Mouse (Mus musculus): ENCODE data around the gene Eno3.

The Eno3 gene

DNA sequence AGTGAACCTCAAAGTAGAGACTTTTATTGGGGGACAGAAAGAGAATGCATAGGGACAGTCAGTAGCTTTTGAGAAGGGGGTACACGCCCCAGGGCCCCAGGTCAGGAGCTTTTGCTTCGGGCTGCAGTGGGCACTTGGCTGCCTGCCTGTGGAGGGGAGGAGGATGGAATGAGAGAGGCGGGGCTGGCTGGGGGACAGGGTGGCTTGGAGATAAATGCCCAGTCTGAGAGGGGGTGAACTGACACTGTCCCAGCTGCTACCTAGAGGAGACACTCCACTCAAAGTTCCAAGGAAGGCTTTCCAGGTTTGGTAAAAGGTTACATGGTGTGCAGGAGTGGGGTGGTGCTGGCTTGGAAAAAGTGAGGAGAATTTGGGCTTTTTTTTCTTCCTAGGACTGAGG lies at the start of gene Eno3:
Eno3 (plus strand) TSS at position 239 of the 400 bp plus-strand sequence.
- no peak for DNase-seq (ENCODE audit: low spot score in 2 of 2)

DNA sequence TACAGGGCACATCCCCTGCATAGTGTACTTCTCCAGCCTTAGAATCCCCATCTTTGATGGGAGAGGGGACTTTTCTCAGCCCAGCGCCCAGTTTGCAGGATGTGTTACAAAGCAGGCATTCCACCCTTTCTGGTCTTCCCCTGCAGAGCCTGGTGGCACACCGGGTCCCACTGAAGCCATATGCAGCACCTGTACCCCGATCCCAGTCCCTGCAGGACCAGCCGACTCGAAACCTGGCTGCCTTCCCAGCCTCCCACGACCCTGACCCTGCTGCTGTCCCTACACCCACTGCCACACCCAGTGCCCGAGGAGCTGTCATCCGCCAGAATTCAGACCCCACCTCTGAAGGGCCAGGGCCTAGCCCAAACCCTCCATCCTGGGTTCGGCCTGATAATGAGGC lies 49.4 kb upstream of the Eno3 start:
- DNase-seq (ENCODE audit: low spot score in 2 of 2): no peak

GRCm38 (mm10) chr11:70608381-70609066 lies 48.5 kb upstream of the Eno3 start:
- no peak for DNase-seq (ENCODE audit: low spot score in 2 of 2)

- no peak for DNase-seq (ENCODE audit: low spot score in 2 of 2)
Measured at GRCm38 (mm10) chr11:70610752-70611151, 46.2 kb upstream of the Eno3 start.

DNA sequence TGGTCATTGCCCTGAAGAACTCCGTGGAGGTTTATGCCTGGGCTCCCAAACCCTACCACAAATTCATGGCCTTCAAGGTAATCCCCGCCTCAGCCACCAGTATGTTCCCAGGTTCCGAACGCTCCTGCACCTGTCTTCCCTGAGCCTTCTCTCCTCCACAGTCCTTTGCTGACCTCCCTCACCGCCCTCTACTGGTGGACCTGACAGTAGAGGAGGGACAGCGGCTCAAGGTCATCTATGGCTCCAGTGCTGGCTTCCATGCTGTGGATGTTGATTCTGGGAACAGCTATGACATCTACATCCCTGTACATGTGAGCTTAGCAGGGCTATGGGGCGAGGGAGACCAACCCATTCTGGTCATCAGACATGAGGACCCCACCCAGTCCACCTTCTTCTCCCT lies 44.5 kb upstream of the Eno3 start:
- no peak for DNase-seq (ENCODE audit: low spot score in 2 of 2)

DNA sequence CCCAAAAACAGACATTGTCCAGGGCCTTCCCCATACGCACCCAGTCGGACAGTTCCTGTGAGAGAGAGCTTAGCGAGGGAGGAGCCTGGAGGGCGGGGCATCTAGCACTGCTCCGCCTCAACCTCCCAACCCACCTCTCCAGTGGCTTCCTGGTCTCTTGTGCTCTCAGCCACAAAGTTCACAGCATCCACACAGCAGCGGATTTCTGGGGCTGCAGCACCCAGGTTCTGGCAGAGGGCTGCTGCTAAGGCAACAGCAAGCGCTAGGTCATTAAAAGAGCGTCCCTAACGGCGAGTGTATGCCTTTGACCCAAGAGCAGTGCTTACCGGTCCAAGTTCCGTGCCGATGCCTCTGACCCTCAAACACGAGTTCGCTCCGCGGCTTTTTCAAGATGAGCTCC lies 41.9 kb upstream of the Eno3 start:
- no peak for DNase-seq (ENCODE audit: low spot score in 2 of 2)

- no peak for DNase-seq (ENCODE audit: low spot score in 2 of 2)
Measured at GRCm38 (mm10) chr11:70615516-70616093, 41.4 kb upstream of the Eno3 start, which contains the start of gene 4930544D05Rik. Gene 4930544D05Rik (plus strand): TSS chr11:70615848.

- DNase-seq (ENCODE audit: low spot score in 2 of 2): no peak
Measured at GRCm38 (mm10) chr11:70619101-70619500, 37.9 kb upstream of the Eno3 start, which contains the start of gene Chrne. Gene Chrne (minus strand): TSS chr11:70619216.

- no peak for DNase-seq (ENCODE audit: low spot score in 2 of 2)
Measured at GRCm38 (mm10) chr11:70621972-70622814, 34.8 kb upstream of the Eno3 start.

DNA sequence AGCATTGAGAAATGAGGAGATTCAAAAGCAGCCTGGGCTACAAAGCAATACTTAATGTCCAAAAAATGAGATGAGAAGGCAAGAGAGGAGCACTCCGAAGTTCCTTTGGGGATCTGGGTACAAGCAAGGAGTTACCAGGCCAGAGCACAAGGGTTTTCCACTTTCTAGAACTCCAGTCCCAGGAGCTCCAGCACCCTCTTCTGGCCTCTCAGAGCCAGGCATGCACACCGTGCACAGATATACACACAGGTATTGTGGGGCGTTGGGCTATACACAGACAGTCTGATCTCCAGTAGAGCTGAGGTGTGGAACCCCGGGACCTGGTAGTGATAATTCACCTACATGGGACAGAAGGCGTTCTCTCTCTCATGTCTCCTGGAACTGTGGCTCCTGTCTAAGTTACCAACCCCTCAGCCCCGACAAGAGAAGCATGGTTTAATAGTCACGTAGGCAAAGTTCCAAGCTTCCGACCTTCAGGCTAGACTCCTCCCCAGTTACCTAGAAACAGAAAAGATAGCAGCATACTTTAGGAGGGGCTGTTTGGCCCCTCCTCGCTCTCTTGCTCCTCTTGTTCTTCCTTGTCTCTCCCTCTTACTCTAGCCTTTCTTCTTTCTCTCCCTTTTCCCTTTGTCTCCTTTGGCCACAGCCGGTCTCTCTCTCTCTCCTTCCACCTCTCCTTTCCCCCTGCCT lies 33.8 kb upstream of the Eno3 start:
- DNase-seq (ENCODE audit: low spot score in 2 of 2): no peak

GRCm38 (mm10) chr11:70625473-70625872 lies 31.5 kb upstream of the Eno3 start:
- DNase-seq (ENCODE audit: low spot score in 2 of 2): no peak

DNA sequence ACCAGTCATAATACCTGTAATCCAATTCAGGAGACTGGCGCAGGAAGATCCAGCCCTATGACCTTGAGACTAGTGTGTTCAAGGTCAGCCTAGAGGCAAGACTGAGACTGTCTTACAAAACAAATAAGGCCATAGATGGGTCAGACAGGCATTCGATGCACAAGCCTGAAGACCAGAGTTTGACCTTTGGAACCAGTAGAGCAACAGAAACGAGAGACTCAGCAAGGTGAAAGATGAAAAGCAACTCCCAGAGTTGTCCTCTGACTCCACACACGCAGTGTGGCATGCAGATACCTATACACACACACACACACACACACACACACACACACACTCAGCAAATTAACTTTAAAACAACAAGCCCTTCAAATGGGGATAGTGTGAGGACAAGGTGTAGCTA lies 30.1 kb upstream of the Eno3 start:
- no peak for DNase-seq (ENCODE audit: low spot score in 2 of 2)

GRCm38 (mm10) chr11:70628431-70628830 lies 28.6 kb upstream of the Eno3 start:
- DNase-seq (ENCODE audit: low spot score in 2 of 2): no peak

GRCm38 (mm10) chr11:70629557-70629956 lies 27.4 kb upstream of the Eno3 start:
- DNase-seq (ENCODE audit: low spot score in 2 of 2): no peak

GRCm38 (mm10) chr11:70630129-70630528 lies 26.9 kb upstream of the Eno3 start:
- no peak for DNase-seq (ENCODE audit: low spot score in 2 of 2)

DNA sequence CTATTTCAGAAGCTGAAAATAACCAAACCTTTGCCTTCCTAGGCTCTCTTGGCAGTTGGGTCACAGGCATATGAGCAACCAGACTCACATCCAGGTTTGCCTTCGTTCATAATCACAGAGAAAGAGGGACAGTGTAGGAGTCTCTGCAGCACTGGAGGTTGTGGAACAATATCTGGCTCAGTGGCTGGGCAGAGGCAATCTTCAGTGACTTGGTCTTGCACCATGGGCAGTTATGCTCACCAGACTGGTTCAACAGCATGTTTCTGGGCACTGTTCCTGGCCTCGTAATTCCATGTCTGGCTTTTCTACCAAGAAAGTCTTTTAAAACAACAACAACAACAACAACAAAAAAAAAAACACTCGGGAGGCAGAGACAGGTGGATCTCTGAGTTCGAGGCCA lies 21.4 kb upstream of the Eno3 start:
- DNase-seq (ENCODE audit: low spot score in 2 of 2): no peak

- no peak for DNase-seq (ENCODE audit: low spot score in 2 of 2)
Measured at GRCm38 (mm10) chr11:70637764-70638163, 19.2 kb upstream of the Eno3 start.

GRCm38 (mm10) chr11:70638293-70638692 lies 18.7 kb upstream of the Eno3 start:
- DNase-seq (ENCODE audit: low spot score in 2 of 2): no peak

DNA sequence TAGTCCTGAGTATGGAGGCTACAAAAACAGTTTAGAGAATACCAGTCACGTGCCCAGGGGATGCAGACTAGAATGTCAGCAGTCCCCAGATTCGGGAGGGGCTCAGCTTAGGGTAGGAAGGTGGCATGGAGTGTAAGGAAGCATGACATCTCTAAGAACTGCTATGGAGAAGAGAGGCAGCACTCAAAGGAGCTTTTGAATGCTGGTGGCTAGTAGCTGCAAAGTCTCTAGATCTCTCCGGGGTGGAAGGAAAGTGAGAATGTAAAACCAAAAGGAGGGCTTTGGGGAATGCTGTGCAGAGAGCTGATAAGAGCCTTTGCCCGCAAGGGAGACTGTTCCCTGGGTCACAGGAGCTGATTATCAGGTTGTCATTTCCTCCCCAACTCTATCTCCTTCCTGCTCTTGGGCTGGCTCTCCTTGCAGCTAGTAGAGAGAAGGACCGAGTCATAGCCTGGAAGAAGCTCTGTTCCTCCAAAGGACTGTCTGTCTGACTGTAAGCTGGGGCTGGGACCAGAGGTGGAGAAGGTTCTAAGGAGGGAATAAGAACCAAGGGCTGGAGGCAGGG lies 18.2 kb upstream of the Eno3 start, which contains the start of gene Gp1ba:
Gp1ba (plus strand) TSS at position 409 of the 565 bp plus-strand sequence.
- no peak for DNase-seq (ENCODE audit: low spot score in 2 of 2)

GRCm38 (mm10) chr11:70639976-70640375 lies 17.0 kb upstream of the Eno3 start:
- DNase-seq (ENCODE audit: low spot score in 2 of 2): no peak

DNA sequence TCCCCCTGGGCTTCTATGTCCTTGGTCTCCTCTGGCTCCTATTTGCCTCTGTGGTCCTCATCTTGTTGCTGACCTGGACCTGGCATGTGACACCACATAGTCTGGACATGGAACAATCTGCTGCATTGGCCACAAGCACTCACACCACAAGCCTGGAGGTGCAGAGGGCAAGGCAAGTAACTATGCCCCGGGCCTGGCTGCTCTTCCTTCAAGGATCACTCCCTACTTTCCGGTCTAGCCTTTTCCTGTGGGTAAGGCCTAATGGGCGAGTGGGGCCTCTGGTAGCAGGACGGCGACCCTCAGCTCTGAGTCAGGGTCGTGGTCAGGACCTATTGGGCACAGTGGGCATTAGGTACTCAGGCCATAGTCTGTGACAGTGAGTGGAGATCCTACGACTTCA lies 15.8 kb upstream of the Eno3 start:
- DNase-seq (ENCODE audit: low spot score in 2 of 2): no peak

DNA sequence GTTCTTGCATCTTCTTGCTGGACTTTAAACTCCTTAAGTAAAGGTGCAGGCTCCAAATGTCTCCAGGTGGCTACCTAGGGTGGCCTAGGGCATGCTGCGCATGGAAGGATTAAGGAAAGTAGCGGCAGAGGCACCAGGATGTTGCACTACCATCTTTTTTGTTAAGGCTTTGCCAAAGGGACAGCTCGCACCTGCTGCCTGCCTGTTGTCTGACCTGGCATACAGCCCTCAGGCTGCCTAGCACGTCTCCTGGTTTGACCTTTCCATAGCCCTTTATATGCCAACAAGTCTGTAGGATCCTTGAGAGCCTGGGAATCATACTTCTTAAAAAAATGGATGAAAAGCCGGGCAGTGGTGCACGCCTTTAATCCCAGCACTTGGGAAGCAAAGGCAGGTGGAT lies 14.0 kb upstream of the Eno3 start:
- DNase-seq (ENCODE audit: low spot score in 2 of 2): no peak
